Mouse (Mus musculus) Muller cell, postnatal 12 days (primary cell): ENCODE measurements around the gene Btbd9.

Experiments used
- DNase-seq: peaks from one replicate; pipeline ENCODE4 v3.0.0-alpha.2; 2015; ENCODE audit errors: inconsistent ontology term

The Btbd9 gene

DNA sequence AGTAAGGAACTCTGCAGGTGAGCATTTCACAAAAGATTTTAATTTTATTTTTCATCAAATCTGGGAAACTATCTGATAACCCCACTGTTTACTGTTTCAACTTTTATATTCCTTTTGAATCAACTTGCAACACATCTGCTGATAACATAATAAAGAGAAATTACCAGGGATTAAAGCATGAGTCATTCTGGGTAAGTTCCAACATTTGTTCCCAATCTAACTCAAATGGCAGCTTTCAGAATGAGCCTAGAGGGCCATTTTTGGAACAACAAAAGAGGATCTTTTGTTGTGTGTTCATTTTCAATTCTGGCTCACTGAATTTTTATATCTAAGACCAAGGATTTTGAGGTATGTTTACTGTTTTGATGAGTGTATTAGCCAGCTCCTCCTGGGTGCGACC lies 185.1 kb downstream of the Btbd9 start:
- DNase-seq = no peak

DNA sequence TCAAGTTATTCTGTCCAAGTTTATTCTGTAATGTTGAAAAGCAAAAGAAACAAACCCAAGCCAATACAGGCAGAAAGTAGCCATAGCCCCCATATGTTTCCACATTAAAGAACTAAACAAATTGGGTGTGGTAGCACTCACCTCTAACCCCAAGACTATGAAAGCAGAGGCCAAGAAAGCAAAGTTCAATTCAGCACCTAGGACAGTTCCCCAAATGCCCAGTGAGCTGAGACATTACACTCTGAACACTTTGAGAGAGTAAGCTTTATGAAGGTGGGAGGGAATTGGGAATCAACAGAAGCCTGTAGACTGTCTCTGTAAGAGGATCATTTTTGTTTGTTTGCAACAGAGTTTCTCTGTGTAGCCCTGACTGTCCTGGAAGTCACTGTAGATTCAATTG lies 186.6 kb downstream of the Btbd9 start:
- DNase-seq = no peak

DNA sequence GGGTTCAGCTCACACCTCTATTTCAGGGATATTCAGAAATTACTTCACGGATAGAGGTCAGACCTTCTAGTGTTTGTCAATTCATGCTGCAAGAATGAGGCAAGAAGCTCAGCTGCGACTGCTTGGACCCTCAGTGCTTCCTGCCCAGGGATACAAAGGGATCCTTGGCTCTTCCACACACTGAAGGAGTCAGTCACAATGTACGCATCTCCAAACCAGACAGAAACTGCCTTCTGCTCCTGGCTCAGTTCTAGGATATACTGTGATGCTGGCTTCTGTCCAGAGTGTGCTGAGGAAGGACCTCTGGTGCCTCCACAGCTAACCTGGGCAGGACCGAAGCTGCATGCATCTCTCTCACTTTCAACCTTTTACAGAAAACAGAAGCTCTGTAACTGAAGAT lies 187.5 kb downstream of the Btbd9 start:
- no peak for DNase-seq

DNA sequence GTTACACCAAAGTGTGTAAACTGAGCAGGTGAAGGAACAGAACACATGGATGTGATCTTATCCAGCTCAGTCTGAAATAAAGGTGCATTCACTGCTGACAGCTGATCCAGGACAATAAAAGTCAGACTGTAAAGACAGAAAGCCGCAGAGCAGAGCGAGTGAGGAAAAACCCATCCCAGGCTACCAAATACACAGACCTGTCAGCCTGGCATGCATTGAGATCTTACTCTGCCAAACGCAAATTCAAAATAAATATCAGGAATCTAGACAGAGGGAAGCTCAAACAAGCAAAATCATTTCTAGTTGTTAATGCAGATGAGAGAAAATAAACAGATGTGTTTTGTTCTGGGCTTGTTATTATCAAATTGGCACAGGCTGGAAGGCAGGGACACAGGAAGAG lies 187.9 kb downstream of the Btbd9 start:
- DNase-seq = no peak

DNA sequence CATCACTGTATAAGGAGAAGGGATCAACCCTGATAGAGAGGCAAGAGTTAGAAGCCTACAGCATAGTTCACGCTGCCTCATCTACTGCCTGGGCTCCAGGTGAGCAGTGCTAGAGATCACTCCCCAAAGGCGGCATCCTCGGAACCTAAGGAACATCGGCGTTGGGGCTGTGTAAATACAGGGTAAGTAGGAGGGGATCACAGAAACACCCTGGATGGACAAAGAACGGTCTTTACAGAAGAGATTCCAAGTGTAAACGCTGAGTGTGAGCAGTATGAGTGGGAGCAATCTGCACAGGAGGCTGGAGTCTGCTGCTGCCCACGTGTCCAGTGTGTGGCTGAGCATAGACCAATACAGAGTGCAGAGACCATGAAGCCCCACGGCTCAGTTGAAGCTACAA lies 190.0 kb downstream of the Btbd9 start:
- no peak for DNase-seq

GRCm38 (mm10) chr17:30383649-30384048 lies 192.6 kb downstream of the Btbd9 start:
- DNase-seq = no peak

- peak; percentile 28 for DNase-seq
These were observed 197.9 kb downstream of the Btbd9 start for GRCm38 (mm10) chr17:30378221-30379010.

GRCm38 (mm10) chr17:30377754-30378153 lies 198.5 kb downstream of the Btbd9 start:
- DNase-seq = no peak

DNA sequence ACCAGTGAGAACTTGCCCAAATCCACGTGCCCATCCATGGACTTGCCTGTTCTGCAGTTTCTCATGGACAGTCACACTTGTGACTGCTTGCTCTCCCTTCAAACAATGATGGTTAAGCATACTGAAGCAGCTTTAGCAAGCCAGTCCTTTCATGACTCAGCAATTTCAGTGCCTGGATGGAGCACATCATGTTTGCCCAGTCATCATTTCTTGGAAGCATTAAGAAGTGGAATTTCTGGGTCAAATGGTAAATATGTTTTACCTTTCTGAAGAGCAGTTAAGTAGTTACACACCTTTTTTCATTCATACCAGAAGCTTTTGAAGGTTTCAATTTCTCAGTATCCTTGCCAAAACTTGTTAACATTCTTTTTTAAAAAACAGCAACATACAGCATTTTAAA lies 201.2 kb downstream of the Btbd9 start:
- DNase-seq = no peak

DNA sequence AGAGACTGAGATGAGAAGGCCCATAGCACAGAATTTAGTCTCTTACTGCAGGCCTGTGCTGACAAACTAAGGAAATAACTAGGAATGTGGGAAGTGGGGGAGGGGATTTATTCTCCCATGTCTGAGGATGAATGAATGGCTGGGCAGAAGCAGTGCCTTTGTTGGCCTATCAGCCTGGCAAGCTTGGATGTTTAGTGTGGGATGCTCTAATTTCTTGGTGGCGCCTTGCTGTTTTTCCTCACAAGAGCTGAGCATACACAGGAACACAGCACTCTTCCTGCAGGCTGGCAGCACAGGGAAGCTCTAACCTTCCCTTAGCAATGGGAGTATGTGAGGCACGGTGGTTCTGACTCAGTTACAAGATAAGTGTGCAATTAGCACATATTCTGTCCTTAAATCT lies 207.7 kb downstream of the Btbd9 start:
- peak; percentile 48 for DNase-seq

- no peak for DNase-seq
These were observed 211.6 kb downstream of the Btbd9 start for GRCm38 (mm10) chr17:30364701-30365100.

GRCm38 (mm10) chr17:30363365-30363764 lies 212.9 kb downstream of the Btbd9 start:
- DNase-seq = no peak

GRCm38 (mm10) chr17:30360654-30361053 lies 215.6 kb downstream of the Btbd9 start:
- peak; percentile 26 for DNase-seq

- no peak for DNase-seq
These were observed 216.9 kb downstream of the Btbd9 start for GRCm38 (mm10) chr17:30359392-30359791.

DNA sequence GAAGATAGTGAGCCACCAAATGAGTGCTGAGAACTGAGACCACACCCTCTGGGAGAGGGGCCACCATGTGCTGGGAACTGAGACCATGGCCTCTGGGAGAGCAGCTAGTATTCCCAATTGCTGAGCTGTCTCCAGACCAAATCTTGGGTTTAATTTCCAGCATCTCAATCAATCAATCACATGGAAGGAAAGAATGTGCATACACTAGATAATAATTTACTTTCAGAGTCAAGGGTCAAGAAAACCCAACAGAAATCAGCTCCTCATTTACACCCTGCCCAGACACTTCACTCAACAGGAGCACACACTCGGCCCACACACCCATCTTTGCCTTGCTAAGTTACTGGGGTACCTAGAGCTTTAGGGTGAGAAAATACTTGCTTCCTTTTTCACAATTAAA lies 220.9 kb downstream of the Btbd9 start:
- DNase-seq = no peak

DNA sequence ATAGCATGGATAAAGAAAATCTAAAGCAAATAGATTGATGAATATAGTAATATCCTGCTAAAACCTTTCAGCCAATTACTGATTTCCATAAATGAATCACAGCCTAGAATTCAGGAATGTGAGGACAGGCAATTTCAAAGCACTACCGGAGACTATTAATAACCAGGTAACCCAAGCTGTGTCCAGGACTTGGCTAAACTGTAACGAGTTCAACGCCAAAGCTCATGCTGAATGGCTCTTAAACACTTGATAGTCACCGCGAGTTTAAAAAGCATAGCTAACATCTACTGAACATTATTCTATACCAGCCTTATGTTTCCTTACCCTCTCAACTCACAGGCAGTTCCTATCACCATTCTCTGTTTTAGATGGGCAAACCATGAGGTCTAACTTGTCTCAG lies 221.9 kb downstream of the Btbd9 start:
- DNase-seq = no peak

DNA sequence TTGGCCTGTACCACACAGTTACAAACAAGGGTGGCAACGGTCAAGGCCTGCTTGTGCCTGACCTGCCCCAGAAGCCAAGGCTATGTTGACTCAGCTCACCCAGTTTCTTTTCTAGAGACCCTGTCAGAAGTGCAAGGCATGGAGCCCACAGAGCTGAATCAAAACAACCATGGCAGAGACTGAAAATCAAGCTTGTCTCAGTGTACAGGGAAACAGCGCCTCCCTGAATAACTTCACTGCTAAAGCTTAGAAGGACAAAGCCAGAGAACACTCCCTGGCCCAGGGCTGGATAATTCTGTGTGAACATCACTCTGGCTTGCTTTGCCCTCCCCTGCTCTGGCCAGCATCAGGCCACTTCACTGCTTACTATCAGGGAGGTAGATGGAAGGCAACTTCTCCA lies 228.3 kb downstream of the Btbd9 start:
- DNase-seq = no peak

GRCm38 (mm10) chr17:30347101-30347613 lies 229.1 kb downstream of the Btbd9 start:
- no peak for DNase-seq

DNA sequence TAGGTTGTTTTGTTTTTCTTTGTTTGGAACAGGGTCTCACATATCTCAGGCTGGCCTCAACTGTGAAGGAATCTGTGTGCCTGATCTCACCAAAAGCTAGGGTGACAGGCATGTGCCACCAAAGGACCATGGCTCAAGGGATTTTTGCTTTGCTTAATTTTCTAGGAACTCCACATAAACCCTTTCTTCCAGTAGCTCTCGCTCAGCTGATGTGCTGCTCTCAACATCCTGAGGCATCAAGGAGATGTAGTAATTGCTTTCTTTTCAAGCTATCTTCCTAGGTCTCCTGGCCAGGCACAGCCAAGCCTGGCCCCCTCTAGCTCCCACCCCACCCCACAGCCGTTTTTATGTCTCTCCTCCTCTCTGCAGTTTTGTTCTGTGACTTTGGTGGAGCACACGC lies 231.3 kb downstream of the Btbd9 start:
- no peak for DNase-seq

DNA sequence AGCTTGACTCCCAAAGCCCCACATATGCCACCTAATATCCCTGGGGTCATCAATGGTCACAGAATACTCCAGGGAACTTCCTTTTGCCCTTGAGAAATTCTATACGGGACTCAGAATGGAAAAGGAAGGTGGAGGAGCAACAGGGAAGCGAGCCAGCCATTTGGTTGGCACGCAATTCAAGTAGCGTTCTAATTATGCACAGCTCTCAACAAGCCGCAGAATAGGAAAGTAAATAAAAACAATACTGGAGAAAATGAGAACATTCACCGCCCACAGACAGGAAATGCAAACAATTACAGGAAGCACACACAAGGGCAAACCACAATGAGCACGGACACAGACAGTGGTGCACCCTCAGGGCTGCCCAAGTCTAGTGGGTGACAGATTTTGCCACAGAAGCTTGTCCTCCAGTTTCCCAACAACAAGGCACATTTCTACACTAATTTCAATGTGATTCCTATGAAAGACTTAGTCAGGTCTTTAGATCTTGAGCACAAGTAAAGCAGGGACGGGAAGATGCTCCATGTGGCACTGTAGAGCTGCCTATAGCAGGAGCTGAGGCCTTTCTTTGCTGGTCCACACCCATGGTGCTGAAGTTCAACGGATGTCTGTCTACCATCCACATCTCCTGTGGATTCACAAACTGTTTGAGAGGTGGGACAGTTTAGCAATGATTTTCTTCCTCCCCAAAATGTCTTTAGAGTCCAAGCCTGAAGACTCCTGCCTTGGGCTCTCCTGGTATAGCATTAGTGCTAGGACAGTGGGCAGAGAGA lies 232.4 kb downstream of the Btbd9 start:
- peak; percentile 33 for DNase-seq

GRCm38 (mm10) chr17:30341556-30341955 lies 234.7 kb downstream of the Btbd9 start:
- DNase-seq = no peak

- DNase-seq = no peak
These were observed 235.7 kb downstream of the Btbd9 start for GRCm38 (mm10) chr17:30340495-30341126.

GRCm38 (mm10) chr17:30339317-30339716 lies 237.0 kb downstream of the Btbd9 start:
- no peak for DNase-seq
